Mouse (Mus musculus) kidney, embryonic 15.5 days (tissue): ENCODE data around the gene Soga1. TPM values are rescaled to one million over a fixed set of nuclear protein-coding genes. Genes with fewer than 3 reads are reported as not detected.
A peak's percentile ranks its signal among the peaks of the same experiment; 100 is the strongest.

Experiments used
- ATAC-seq: fragments of 200-750 bp; cut with Nextera tagmentation; replicated peaks from 2 replicates; pipeline ENCODE4 v1.8.0; 2017; ENCODE audit warnings: moderate TSS enrichment; ENCODE audit not compliant: low FRiP score
- H3K27ac ChIP-seq: fragments of 300-500 bp; sonication (generic); 2 replicates; pipeline ENCODE4 v1.5.1; 2015; ENCODE audit warnings: mild to moderate bottlenecking, inconsistent platforms
- H3K27me3 ChIP-seq: fragments of 300-500 bp; sonication (generic); 2 replicates; pipeline ENCODE4 v1.6.1; 2015; ENCODE audit warnings: inconsistent platforms
- H3K36me3 ChIP-seq: fragments of 300-500 bp; sonication (generic); 2 replicates; pipeline ENCODE4 v1.6.1; 2015; ENCODE audit warnings: inconsistent platforms
- H3K4me1 ChIP-seq: fragments of 300-500 bp; sonication (generic); 2 replicates; pipeline ENCODE4 v1.6.1; 2015; ENCODE audit warnings: inconsistent platforms
- H3K4me2 ChIP-seq: fragments of 300-500 bp; sonication (generic); 2 replicates; pipeline ENCODE4 v1.6.1; 2015; ENCODE audit warnings: moderate library complexity, mild to moderate bottlenecking, inconsistent platforms
- H3K4me3 ChIP-seq: fragments of 300-500 bp; sonication (generic); replicated peaks from 2 replicates; pipeline ENCODE4 v1.5.1; 2015; ENCODE audit warnings: mild to moderate bottlenecking, inconsistent platforms
- H3K9ac ChIP-seq: fragments of 300-500 bp; sonication (generic); 2 replicates; pipeline ENCODE4 v1.6.1; 2015; ENCODE audit warnings: mild to moderate bottlenecking, inconsistent platforms
- H3K9me3 ChIP-seq: fragments of 300-500 bp; sonication (generic); replicated peaks from 2 replicates; pipeline ENCODE4 v1.6.1; 2016; ENCODE audit warnings: inconsistent platforms
- WGBS: fragments of 180-500 bp; shearing (Covaris S2); methylation state at CpG from one replicate; pipeline ENCODE4 v1.1.7; 2015; ENCODE audit warnings: mixed read lengths; 5-methylcytosine and 5-hydroxymethylcytosine counted together
- polyA plus RNA-seq: library from polyadenylated mRNA; unstranded; fragments of >200 nt; fragmentation: Nextera tagmentation; extraction: Ambion mirVana; gene quantifications from 2 replicates; pipeline ENCODE4 v1.2.1, GENCODE M21; 2015

Soga1 gene
- polyA plus RNA-seq, 1 experiment from 2014 or later: 4.2 TPM

- H3K27me3 ChIP-seq: no peaks in the 10 kb centered on the region
- H3K4me2 ChIP-seq: peak overlapping the region; percentile 51
- peak; percentile 17; the same call in 1 of the 2 replicates for ATAC-seq
- 55% methylated on average over 8 of the region's 8 CpGs for WGBS
- H3K36me3 ChIP-seq: peaks cover 43% of the 10 kb centered on the region
- peaks cover 56% of the 10 kb centered on the region for H3K4me1 ChIP-seq
- peak overlapping the region; percentile 91 for H3K27ac ChIP-seq
- H3K4me3 ChIP-seq: no peak overlapping the region
- H3K9ac ChIP-seq: peak overlapping the region; percentile 21
- H3K9me3 ChIP-seq: no peaks in the 10 kb centered on the region
Measured at GRCm38 (mm10) chr2:157059166-157059565, 19.9 kb downstream of the Soga1 start.

- peak overlapping the region; percentile 91 for H3K27ac ChIP-seq
- H3K4me1 ChIP-seq: peaks cover 49% of the 10 kb centered on the region
- H3K36me3 ChIP-seq: peaks cover 48% of the 10 kb centered on the region
- 15% methylated on average over 18 of the region's 18 CpGs for WGBS
- peak overlapping the region; percentile 31 for H3K9ac ChIP-seq
- no peaks in the 10 kb centered on the region for H3K9me3 ChIP-seq
- peak overlapping the region; percentile 51 for H3K4me2 ChIP-seq
- H3K27me3 ChIP-seq: no peaks in the 10 kb centered on the region
- peak overlapping the region; percentile 9 for H3K4me3 ChIP-seq
- peak; percentile 88 for ATAC-seq
Measured at GRCm38 (mm10) chr2:157058342-157058998, 20.6 kb downstream of the Soga1 start.

- H3K4me2 ChIP-seq: no peak overlapping the region
- no peaks in the 10 kb centered on the region for H3K27me3 ChIP-seq
- peaks cover 47% of the 10 kb centered on the region for H3K4me1 ChIP-seq
- H3K9ac ChIP-seq: no peak overlapping the region
- no peak for ATAC-seq
- H3K4me3 ChIP-seq: no peak overlapping the region
- 88% methylated on average over 4 of the region's 4 CpGs for WGBS
- peak overlapping the region; percentile 91 for H3K27ac ChIP-seq
- no peaks in the 10 kb centered on the region for H3K9me3 ChIP-seq
- H3K36me3 ChIP-seq: peaks cover 55% of the 10 kb centered on the region
Measured at GRCm38 (mm10) chr2:157057758-157058157, 21.3 kb downstream of the Soga1 start.

- peaks cover 61% of the 10 kb centered on the region for H3K36me3 ChIP-seq
- H3K27me3 ChIP-seq: no peaks in the 10 kb centered on the region
- H3K4me3 ChIP-seq: no peak overlapping the region
- no peak overlapping the region for H3K27ac ChIP-seq
- WGBS: 87% methylated on average over 3 of the region's 3 CpGs
- peaks cover 51% of the 10 kb centered on the region for H3K4me1 ChIP-seq
- no peak overlapping the region for H3K4me2 ChIP-seq
- no peaks in the 10 kb centered on the region for H3K9me3 ChIP-seq
- H3K9ac ChIP-seq: no peak overlapping the region
- no peak for ATAC-seq
Measured at GRCm38 (mm10) chr2:157057186-157057585, 21.9 kb downstream of the Soga1 start.

- 92% methylated on average over 6 of the region's 6 CpGs for WGBS
- H3K27me3 ChIP-seq: no peaks in the 10 kb centered on the region
- ATAC-seq: no peak
- H3K9me3 ChIP-seq: no peaks in the 10 kb centered on the region
- peaks cover 54% of the 10 kb centered on the region for H3K4me1 ChIP-seq
- H3K4me3 ChIP-seq: no peak overlapping the region
- H3K27ac ChIP-seq: 0 out of 2 replicates have a peak overlapping the region, but pooled peaks have one; percentile 60
- H3K9ac ChIP-seq: no peak overlapping the region
- peaks cover 74% of the 10 kb centered on the region for H3K36me3 ChIP-seq
- no peak overlapping the region for H3K4me2 ChIP-seq
Measured at GRCm38 (mm10) chr2:157055721-157056120, 23.3 kb downstream of the Soga1 start.

GRCm38 (mm10) chr2:157054816-157055215 is 24.2 kb downstream of the Soga1 start:
- peaks cover 50% of the 10 kb centered on the region for H3K4me1 ChIP-seq
- no peak overlapping the region for H3K4me3 ChIP-seq
- H3K9me3 ChIP-seq: no peaks in the 10 kb centered on the region
- no peaks in the 10 kb centered on the region for H3K27me3 ChIP-seq
- ATAC-seq: no peak
- no peak overlapping the region for H3K9ac ChIP-seq
- H3K27ac ChIP-seq: peak overlapping the region; percentile 60
- WGBS: 66% methylated on average over 5 of the region's 5 CpGs
- H3K36me3 ChIP-seq: peaks cover 75% of the 10 kb centered on the region
- H3K4me2 ChIP-seq: no peak overlapping the region

GRCm38 (mm10) chr2:157054297-157054696 is 24.8 kb downstream of the Soga1 start:
- H3K36me3 ChIP-seq: peaks cover 75% of the 10 kb centered on the region
- WGBS: 72% methylated on average over 8 of the region's 8 CpGs

GRCm38 (mm10) chr2:157053787-157054186 is 25.3 kb downstream of the Soga1 start:
- Histone ChIP-seq H3K27me3 (no peaks in the 10 kb centered on the region), H3K27ac (no peak overlapping the region), H3K4me2 (no peak overlapping the region), H3K36me3 (peaks cover 77% of the 10 kb centered on the region), H3K9me3 (no peaks in the 10 kb centered on the region), H3K4me1 (peaks cover 41% of the 10 kb centered on the region), H3K9ac (no peak overlapping the region), H3K4me3 (no peak overlapping the region)
- ATAC-seq: no peak
- 78% methylated on average over 4 of the region's 4 CpGs for WGBS

More at GRCm38 (mm10) chr2:157054297-157054696, 24.8 kb downstream of the Soga1 start:
- peak overlapping the region; percentile 60; the same call in 1 of the 2 replicates for H3K27ac ChIP-seq
- no peak overlapping the region for H3K9ac ChIP-seq
- ATAC-seq: no peak
- no peak overlapping the region for H3K4me2 ChIP-seq
- peaks cover 46% of the 10 kb centered on the region for H3K4me1 ChIP-seq
- no peak overlapping the region for H3K4me3 ChIP-seq
- H3K27me3 ChIP-seq: no peaks in the 10 kb centered on the region
- no peaks in the 10 kb centered on the region for H3K9me3 ChIP-seq

GRCm38 (mm10) chr2:157053124-157053523 is 25.9 kb downstream of the Soga1 start:
- H3K4me2 ChIP-seq: no peak overlapping the region
- WGBS: 93% methylated on average over 5 of the region's 5 CpGs
- no peak overlapping the region for H3K4me3 ChIP-seq
- no peaks in the 10 kb centered on the region for H3K9me3 ChIP-seq
- peaks cover 34% of the 10 kb centered on the region for H3K4me1 ChIP-seq
- no peak overlapping the region for H3K9ac ChIP-seq
- ATAC-seq: no peak
- peaks cover 82% of the 10 kb centered on the region for H3K36me3 ChIP-seq
- no peaks in the 10 kb centered on the region for H3K27me3 ChIP-seq
- H3K27ac ChIP-seq: no peak overlapping the region

- Histone ChIP-seq H3K27me3 (no peaks in the 10 kb centered on the region), H3K36me3 (peaks cover 82% of the 10 kb centered on the region), H3K4me1 (peaks cover 27% of the 10 kb centered on the region), H3K4me2 (no peak overlapping the region), H3K4me3 (no peak overlapping the region), H3K9me3 (no peaks in the 10 kb centered on the region), H3K9ac (no peak overlapping the region), H3K27ac (peak overlapping the region; percentile 29)
- ATAC-seq: 0 out of 2 replicates have a peak, but pooled peaks have one; percentile 30
- 48% methylated on average over 8 of the region's 8 CpGs for WGBS
Measured at GRCm38 (mm10) chr2:157052448-157052847, 26.6 kb downstream of the Soga1 start.

GRCm38 (mm10) chr2:157049831-157050243 is 29.2 kb downstream of the Soga1 start:
- H3K9me3 ChIP-seq: no peaks in the 10 kb centered on the region
- no peak overlapping the region for H3K9ac ChIP-seq
- H3K27ac ChIP-seq: no peak overlapping the region
- no peak overlapping the region for H3K4me2 ChIP-seq
- H3K27me3 ChIP-seq: no peaks in the 10 kb centered on the region
- peaks cover 94% of the 10 kb centered on the region for H3K36me3 ChIP-seq
- no peak for ATAC-seq
- H3K4me1 ChIP-seq: peaks cover 20% of the 10 kb centered on the region
- no peak overlapping the region for H3K4me3 ChIP-seq
- WGBS: 79% methylated on average over 8 of the region's 8 CpGs

- Histone ChIP-seq H3K27ac (no peak overlapping the region), H3K4me1 (peaks cover 13% of the 10 kb centered on the region), H3K27me3 (no peaks in the 10 kb centered on the region), H3K4me3 (no peak overlapping the region), H3K36me3 (peaks cover 97% of the 10 kb centered on the region), H3K9me3 (no peaks in the 10 kb centered on the region), H3K4me2 (no peak overlapping the region), H3K9ac (no peak overlapping the region)
- WGBS: 89% methylated on average over 13 of the region's 13 CpGs
- ATAC-seq: no peak
Measured at GRCm38 (mm10) chr2:157048395-157049181, 30.5 kb downstream of the Soga1 start.
